Mouse (Mus musculus): ENCODE measurements around the gene Pafah1b3.
"Not testable (repeated sequence)": the region's sequence is repeated elsewhere in the genome, so short reads cannot be mapped to it uniquely, and the experiment has no call there.

Pafah1b3 gene

DNA sequence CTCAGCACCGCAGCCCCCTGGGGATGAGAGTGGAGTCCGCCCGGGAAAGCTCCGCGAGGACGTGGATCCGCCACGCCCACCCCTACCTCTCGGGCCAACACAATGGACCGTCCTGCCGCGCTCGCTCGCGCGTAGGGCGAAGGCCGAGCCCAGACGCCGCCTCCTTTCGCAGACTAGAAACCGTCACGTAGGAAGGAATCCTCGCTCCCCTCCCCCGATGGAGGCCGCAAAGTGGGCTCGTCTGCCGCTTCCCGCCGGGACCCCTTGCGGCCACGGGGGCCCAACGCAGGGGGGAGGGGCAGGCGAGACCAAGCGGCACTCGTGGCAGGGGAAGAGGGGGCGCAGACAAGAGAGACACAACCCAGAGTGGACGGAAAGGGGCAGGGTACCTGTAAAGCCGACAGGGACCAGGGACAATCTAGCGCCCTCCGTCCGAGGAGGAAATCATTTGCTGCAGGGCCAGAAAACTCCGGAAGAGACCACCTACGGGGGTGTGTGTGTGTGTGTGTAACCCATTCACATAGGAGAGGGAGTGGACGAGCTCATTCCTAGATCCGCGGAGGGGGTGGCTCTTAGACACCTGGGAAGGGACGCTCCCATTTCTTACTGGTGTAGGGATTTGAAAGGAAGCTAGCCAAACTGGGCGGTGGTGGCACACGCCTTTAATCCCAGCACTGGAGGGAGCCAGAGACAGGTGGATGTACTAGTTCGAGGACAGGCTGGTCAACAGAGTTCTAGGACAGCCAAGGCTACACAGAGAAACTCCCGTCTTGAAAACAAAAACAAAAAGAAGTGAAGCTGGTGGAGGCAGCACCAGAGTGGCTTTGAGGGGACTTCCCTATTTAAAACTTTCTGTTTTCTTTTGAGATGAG is at the start of gene Pafah1b3:
Gene Pafah1b3 (minus strand): TSS at position 533 of the 872 bp plus-strand sequence.
- peak; percentile 86 for DNase-seq

DNA sequence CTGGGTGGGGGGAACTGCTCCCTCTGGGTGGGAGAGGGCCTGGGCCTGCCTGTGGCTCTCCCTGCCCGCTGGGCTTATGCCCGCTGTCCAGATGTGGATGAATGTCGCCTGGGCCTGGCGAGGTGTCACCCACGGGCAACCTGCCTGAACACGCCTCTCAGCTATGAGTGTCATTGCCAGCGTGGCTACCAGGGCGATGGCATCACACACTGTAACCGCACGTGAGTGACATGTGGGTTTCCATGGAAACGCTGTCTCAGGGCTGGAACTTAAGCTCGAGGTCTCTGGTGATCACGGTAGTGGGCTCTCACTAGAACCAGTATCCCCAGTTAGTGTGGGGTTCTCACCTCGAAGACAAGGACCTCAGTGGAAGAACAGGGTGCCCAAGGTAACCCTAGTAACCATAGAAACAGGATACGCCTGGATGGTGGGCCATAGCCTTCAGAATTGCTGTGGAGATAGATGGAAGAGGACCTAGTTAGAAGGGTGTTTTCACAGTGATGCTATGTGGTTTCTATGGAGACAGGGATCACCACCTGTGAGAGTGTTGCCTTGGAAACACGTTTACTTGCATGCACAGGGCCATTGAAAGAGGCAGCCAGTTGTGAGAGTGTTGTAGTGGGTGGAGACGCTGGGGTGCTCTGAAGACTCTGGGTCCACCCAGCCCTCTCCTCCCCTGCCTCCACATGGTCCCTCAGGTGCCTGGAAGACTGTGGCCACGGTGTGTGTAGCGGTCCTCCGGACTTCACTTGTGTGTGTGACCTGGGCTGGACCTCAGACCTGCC is 43.4 kb upstream of the Pafah1b3 start:
- no peak for DNase-seq

DNA sequence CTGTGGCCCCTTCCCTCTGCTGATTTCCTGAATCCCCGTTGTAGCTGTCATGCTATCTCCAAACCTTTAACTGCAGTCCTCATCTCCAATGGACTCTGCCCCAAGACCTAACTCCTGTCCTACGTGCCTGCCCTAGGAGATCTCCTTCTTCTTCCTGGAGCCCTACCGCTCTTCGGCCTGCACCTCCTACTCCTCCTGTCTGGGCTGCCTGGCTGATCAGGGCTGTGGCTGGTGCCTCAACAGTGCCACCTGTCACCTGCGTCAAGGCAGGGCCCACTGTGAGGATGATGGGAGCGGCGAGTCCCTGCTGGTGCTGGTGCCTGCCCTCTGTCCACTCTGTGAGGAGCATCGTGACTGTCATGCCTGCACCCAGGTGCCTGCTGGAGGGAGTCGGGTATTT is 41.5 kb upstream of the Pafah1b3 start:
- no peak for DNase-seq

DNA sequence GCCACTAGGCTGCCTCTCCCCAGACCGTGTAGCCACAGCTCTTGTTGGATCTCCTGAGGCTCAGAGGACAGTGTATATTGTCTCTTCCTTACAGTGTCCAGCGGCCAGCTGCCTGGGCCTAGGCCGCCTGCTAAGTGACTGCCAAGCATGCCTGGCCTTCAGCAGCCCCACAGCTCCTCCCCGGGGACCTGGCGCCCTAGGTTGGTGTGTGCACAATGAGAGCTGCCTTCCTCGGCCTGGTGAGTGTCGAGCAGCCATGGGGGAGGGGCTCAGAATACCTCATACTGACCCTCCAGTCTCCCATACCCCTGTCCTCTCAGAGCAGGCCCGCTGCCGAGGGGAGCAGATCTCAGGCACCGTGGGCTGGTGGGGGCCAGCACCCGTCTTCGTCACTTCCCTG is 36.7 kb upstream of the Pafah1b3 start:
- no peak for DNase-seq

DNA sequence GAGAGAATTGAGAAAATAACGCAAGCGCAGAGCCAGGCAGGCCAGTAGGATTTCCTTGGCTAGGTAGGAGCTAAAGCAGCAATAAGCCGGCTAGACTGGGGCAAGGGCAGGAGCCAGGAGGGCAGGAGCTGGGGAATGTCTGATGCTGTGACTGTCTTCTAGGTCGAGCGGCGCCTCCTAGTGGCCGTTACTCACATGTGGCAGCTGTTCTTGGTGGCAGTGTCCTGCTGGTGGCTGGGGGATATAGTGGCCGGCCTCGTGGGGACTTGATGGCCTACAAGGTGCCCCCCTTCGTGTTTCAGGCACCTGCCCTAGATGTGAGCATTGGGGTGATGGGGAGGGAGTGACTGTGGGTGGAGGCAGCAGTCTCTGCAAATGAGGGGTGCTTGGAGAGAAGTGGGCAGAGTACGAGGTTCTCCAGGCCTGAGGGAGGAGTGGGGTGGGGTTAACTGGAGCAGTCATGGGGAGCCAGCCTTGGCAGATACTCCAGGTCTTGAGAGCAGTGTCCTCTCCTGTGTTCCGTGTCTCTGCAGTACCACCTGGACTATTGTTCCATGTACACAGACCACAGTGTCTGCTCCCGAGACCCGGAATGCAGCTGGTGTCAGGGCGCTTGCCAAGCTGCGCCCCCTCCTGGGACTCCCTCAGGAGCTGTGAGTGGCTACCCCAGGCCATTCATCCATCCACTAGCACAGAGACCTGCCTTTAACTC is 36.0 kb upstream of the Pafah1b3 start:
- peak; percentile 82 for DNase-seq

DNA sequence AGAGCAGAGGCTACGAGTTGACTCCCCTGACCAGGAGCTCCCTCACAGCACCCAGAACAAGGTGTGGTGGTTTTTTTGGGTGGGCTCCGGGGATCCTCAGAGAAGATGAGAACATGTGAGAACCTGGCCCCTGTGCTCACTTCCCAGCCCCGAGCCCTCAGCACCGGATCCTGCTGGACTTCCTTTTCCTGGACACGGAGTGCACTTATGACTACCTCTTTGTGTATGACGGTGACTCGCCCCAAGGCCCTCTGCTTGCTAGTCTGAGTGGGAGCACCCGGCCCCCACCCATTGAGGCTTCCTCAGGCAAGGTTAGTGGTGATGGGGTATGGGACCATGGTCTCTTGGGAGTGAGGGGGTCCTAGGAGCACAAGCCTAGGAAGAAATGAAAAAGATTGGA is 28.4 kb upstream of the Pafah1b3 start:
- DNase-seq = no peak

DNA sequence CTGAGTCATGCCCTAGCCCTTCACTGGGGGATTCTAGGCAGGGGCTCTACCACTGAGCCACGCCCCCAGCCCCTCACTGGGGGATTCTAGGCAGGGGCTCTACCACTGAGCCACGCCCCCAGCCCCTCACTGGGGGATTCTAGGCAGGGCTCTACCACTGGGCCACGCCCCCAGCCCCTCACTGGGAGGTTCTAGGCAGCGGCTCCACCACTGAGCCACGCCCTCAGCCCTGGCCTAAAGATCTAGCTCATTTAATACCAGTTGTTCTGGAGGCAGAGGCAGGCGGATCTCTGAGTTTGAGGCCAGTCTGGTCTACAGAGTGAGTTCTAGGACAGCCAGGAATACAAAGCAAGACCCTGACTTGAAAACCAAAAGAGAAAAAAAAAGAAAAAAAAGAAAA is 27.6 kb upstream of the Pafah1b3 start:
- not testable (repeated sequence) for DNase-seq

DNA sequence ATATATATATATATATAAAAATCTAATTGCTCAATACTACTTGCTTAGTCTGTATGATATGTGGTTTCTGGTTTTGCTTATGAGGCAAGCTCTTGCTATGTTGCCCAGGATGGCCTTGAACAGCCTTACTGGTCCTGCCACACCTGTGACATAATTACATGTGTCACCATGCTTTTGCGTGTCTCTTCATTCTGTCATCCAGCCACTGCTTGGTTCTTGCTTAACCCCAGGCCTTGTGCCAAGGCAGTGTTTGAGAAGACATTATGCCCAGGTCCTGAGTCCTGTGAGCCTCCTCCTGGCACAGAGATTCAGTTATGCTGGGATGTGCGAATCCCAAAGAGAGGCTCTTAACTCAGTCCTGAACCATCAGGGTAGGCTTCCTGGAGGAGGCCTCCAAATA is 25.4 kb upstream of the Pafah1b3 start:
- DNase-seq = no peak

DNA sequence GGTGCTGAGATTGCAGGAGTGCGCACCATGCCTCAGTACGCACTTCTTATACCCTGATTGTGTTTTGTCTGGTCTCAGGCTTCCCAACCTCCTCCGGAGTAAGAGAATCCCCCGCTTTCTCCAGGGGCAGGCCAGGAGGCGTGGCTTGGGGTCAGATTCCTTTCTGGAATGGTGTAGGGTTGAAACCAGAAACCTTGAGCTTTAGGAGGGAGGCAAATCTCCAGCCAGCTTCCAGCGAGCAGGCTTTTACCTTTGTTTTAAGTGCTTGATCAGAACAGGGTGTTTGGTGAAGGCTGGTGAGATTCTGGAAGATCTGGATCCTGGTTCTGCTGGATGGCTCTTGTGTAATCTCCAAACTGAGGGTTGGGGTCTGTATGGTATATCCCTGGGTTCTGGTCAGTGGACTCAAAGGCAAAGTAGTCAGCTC is 24.3 kb upstream of the Pafah1b3 start:
- DNase-seq = peak; percentile 55

DNA sequence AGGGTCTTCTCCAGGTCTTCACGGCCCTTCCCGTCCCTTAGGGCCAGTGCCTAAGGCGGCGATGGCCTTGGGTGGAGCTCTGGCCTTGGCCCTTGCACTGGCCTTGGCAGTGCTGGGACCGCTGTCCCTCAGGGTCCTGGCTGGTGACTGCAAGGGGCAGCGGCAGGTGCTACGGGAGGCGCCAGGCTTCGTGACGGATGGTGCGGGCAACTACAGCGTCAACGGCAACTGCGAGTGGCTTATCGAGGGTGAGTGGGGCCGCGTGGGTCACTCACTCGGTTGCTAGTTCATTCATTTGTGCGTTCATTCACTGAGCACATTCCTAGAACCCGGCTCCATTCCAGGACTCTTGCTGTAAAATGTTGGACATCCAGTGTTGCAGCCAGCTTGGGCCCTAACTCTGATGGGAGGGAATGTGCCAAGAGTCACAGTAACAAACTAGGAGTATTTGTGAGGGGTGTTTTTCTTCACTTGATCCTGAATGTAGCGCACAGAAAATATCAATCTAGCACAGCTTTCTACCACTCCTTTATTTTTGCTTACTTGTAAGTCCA is 19.7 kb upstream of the Pafah1b3 start:
- DNase-seq = peak; percentile 28

DNA sequence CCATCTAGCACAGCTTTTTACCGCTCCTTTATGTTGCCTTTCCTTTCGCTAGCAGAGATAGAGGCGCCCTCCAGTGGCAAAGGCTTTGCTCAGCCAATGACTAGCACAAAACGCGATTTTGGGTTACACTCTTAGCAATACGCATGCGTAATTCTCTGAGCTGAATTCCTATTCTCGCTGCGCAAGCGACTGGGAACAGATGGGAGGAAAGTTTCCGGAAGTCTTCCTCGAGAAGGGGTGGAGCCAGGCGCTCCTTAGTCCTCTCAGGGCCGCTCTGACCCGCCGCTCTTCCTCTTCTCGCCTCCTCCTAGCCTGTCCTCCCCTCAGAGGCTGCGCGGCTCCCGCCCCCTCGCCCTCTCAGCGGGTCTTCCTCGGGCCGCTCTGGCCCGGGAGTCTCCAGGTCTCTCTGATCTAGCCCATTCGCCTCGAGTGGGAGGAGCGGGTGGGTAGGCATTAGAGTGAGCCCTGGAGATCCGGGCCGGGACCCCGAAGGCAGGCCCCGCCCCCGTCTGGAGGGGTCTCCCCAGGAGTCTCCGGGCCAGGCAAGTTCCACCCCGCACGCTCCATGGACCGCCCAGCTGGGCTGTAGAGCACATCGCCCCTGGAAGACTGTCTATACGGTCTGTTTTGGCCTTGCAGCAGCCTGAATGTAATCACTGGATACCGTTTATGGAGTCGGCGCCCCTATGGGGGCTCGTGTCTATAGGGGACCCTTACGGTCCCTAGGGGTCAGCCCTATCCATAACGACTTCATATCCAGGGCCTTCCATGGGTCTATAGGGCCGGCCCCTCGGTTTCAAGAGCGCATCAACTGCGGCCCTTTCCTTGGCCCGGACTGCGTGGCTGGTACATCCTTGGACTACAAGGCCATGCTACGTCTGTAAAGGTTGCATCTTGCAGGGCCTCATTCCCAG is 19.0 kb upstream of the Pafah1b3 start, which contains the start of gene Megf8:
Gene Megf8 (plus strand): TSS at position 633 of the 914 bp plus-strand sequence.
- peak; percentile 99 for DNase-seq

DNA sequence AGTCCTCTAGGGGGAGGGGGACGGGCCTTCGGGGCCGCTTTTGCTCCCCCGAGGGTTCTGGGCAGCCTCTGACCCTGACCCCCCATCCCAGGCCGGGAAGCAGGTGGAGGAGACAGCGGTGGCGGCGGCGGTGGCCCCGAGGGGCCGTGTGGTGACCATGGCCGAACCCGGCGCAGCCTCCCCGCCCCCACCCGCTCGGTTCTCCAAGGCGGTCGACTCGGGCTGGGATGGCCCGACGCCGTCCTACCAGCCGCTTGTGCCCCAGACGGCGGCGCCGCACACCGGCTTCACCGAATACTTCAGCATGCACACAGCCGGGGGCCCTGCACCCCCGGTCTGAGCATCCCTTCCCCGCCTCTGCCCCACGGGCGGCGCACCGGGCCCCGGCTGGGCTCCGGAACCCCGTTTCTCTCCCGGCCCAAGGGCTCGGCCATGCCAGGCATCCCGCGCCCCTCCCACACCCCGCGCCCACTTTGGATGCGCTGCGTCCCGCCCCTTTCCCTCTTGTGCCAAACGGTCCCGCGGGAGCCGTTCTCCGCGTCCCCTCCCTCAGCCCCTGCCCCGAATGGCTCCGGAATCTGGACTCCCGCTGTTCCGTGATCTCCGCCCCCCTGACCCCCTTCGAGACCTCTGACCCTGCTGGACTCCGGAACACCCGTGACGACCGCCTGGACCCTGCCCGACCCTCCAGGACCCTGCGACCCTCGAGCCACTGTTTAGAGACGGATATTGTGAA is 17.7 kb upstream of the Pafah1b3 start:
- peak; percentile 47 for DNase-seq

DNA sequence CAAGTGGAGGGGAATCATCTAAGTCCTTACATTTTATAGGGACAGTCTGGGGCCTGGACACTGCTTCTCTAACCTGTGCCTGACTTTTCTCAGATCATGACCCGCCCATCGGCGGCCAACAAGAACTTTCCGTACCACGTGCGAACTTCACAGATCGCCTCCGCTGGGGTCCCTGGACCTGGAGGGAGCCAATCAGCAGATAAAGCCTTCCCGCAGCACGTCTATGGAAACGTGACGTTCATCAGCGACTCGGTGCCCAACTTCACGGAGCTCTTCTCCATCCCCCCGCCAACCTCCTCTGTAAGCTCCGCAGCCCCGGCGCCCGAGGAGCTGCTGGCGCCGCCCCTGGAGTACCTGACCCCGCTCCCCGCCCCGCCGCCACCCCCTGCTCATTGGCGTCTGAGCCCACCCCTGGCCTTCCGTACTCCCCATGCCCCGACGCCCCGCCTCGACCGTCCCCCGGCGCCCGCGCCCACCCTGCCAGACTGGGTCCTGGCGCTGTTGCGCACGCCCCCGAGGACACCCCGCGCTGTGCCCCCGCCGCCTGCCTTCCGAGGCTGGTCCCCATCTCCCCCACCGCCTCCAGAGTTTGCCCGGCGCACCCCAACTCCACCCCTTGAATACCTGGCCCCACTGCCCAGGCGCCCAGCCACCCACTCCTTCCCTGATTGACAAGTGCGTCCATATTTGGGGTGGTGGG is 17.0 kb upstream of the Pafah1b3 start:
- DNase-seq = no peak

DNA sequence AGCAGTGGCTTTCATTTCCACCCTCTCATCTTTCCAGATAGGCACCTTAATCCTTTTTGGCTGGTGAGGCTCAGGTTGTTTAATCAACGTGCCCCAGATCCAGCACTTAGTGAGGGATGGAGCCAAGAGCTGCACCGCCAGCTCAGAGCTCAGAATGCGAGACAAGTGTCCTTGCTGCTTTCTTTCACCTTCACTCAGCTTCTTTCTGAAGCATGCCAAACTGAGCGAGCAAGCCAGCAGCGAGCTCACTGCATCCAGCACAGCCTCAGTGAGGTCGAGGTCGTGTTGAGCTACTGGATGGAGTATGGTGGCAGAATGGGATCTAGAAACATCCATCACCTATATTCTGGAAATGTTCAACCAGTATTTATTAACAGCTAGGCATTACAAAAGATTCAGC is 15.5 kb upstream of the Pafah1b3 start:
- no peak for DNase-seq

DNA sequence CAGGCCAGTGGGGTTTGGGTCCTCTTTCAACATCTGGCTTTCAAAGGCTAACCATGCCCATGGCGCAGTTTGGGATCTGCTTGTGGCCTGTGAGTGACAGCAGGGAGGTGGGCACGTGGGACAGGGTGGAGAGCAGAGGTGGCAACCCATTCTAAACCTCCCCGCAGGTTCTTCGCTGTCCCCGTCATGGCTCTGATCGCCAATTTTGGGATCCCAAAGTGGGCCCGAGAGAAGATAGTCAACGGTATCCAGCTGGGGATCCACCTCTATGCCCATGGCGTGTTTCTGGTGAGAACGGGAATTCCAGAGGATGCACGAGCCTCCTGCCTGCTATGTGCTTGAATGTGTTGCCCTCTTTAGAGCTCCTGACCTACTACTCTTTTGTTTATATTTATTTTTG is 13.4 kb upstream of the Pafah1b3 start:
- DNase-seq = no peak

DNA sequence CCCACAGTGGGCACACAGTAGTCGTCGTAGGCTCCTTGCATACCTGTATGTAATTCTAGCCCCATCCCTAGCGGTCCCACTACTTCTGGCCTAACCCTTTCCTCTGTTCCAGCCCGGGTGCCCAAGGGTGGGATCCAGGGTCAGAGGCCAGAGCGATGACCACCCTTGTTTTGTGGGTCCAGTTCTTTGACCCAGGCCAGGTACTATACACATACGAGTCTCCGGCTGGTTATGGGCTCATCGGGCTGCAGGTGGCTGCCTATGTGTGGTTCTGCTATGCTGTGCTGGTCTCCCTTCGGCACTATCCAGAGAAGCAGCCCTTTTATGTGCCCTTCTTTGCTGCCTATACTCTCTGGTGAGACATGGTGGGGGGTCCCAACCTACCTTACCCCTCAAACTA is 11.6 kb upstream of the Pafah1b3 start:
- DNase-seq = no peak

DNA sequence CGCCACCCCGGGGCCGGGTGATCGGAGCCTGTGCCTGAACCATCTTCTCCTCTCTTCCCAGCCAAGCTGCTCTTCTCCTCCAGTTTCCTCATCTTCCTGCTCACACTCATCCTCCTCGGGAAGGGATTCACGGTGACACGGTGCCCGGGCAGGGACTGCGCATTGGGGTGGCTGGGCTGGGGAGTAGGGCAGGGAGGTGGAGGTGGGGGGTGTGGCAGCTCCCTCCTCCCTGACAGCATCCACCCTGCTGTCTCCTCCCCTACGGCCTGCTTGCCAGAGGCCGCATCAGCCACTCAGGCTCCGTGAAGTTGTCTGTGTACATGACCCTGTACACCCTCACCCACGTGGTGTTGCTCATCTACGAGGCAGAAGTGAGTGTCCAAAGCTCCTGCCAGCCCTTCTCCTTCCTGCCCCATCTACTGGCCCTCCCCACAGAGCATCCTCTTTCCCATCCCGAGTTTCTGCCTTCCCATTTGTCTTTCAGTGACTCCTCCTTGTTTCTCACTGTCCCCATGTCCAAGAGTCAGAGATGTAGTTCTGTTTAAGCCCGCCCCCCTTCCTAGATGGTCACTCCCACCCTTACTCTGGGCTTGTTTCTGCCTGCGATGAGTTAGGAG is 11.0 kb upstream of the Pafah1b3 start:
- DNase-seq = no peak

DNA sequence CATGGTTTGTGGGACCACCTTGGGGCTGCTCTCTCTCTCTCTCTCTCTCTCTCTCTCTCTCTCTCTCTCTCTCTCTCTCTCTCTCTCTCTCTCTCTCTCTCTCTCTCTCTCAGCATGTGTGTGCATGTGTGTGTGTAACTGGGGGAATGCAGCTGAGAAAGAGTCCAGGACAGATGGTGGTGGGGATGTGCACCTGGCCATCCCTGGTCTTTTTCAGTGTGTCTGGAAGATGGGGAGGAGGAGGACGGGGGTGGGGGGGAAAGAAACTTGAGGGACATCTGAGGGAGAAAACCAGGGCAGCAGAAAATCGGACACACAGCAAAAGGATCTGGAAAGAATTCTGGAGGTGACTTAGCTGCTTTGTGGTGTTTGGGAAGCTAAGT is 8.8 kb upstream of the Pafah1b3 start:
- DNase-seq = no peak

DNA sequence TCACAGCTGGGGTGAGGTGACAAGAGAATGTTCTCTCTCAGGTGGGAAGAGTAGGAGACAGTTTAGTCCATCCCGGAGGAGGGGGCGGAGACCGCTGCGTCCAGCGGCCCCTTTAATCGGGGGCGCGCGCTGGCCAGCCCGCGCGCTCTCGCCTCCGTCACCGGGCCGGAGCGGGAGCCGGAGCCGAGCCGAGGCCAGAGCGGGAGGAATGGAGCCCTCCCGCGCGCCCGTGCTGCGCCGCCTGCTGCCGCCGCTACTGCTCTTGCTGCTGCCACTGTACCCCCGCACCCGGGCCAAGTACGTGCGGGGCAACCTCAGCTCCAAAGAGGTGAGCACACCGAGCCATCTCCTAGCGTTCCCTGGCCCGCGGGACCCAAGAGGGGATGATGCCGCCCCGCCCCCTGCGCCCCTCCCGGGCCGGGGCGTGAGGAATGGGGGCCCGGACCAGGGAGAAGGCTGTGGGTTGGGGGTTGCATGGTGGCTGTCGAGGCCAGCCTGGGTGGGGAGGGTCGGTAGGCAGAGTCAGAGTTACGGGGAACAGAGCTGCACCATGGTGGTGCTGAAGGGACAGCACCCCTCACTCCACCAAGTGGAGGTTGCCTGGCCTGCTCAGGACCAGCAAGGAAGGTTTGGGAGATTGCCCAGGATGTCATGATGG is 8.3 kb upstream of the Pafah1b3 start, which contains the start of gene Tmem145:
Gene Tmem145 (plus strand): TSS at position 151 of the 658 bp plus-strand sequence.
- DNase-seq = peak; percentile 58
